Mouse (Mus musculus) right cerebral cortex, adult 18-20 months (tissue): ENCODE measurements around the gene Kif18b.

Experiments used
- DNase-seq: peaks from one replicate; pipeline ENCODE4 v3.0.0; 2022; ENCODE audit warnings: mixed read lengths

Gene Kif18b

DNA sequence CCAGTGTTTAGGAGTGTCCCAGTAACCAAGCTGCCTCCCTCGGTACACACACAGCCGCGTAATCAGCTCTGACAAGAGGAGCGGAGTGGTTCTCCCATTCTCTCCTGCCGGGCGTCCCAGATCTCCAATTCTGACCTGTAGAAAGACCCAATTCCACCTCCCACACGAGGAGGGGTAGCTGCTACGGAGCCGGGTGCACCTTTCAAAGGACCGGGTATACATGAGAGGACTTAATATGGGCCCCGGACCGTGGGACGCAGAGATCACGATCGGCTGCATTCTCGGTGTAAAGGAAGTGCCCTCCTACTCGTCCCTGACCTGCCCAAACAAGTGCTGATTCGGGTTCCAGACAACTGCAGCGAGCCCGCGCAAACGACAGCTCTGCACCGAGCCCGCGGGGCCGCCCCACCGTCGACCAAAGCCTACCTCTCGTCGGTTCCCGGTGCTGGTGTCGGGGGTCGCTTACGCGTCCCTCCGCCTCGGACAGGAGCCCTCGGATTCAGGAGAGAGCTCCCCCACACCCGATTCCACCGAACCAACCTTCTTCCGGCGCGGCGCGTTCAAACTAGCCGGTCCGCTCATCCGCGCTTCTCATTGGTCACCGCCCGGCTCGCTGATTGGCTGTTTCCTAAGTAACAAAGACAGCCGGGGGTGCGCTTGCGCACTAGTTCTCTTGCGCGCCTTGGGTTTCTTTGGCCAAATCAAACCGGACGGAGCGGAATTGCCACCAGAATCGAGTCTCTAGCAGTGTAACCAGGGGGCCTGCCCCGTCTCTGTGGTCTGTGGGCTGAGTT lies at the start of gene Kif18b:
TSS of gene Kif18b (minus strand) at position 568 of the 794 bp plus-strand sequence.
- DNase-seq: peak; percentile 95

DNA sequence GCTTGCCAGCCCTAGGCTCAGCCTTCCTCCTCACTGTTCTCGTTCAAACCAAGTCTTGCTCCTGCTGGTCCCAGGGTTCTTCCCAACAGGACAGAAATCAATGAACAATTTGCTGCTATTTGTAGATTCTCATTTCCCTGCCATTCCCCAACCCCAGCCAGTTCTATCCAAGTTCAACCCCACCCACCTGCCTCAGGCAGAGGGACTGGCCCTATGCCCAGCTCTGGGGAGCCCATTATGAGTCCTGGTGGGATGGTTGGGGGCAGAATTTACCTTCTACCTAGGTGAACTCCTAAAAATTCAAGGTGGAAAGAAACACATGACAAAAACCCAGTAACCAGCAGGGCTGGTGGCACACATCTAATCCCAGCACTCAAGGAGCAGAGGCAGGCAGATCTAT lies 47.4 kb upstream of the Kif18b start:
- no peak for DNase-seq

DNA sequence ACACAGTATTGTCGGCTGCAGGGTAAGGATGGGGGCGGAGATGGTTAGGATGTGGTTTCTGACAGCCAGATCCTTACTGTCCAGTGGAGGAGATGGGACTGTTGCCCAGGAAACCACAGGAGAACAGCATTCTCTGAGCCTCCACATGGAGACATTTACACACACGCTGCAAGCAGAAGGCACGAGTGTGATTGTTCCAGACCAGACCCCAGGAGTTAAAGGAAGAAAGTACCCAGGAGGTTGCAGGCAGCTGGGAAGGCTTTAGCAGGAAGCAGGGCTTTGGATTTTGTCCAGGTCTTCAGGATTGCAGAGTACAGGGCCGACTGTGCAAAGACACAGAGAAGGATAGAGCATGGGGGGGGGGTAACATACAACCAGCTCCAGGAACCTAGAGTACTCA lies 46.7 kb upstream of the Kif18b start:
- no peak for DNase-seq

DNA sequence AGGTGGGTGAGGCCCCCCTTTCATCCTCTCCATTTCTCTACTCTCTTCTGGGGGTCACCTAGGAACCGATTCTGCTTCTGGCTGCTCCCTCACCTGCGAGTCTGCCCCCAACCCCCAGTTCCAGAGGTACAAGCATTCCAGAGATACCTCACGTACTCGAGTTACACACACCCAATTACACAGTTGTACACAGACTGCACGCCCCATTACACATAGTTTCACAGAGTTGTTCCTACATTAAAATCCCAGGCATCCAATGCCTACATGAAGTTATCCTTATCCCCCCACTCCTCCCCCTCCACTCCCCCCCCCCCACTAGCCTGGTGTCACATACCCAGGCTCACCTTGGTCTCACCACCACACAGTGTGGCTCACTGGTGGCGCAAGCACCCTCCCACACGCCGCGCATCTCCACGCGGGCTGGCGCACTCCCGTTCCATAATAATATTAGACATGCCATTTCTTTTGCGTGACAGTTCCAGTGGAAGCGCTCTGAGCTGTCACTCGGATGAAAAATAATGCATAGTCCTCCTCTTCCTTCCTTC lies 39.7 kb upstream of the Kif18b start:
- DNase-seq: no peak

DNA sequence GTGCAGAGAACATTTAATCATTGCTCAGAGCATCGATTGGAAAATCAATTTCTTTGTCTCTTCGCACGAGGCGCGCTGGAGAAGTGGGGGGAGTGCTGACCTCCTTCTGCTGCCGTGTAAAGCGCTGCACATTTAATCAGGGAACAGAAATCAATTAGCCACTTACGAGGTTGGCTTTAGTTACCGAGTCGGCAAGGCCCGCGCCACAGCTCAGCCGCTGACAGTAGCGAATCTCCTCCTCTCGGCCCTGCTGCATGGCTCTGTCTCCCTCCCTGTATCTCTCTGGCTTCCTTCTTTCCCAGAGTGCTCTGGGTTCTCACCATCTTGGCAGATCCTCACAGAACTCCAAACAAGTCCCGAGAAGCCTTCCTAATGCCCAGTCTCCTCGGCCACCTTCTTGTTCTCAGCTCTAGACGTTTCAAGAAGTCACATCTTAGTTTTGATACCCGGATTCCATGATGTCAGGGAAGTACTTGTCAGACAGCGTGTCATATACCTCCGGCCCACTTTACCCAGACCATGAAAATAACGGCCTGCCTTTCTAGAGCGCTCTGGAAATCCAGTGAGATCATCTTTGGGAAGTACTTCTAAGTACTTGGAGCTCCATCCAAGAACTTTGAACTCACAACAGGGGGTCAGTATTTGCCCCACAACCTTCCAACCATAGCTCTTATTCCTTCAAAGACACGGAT lies 39.1 kb upstream of the Kif18b start:
- DNase-seq: no peak

DNA sequence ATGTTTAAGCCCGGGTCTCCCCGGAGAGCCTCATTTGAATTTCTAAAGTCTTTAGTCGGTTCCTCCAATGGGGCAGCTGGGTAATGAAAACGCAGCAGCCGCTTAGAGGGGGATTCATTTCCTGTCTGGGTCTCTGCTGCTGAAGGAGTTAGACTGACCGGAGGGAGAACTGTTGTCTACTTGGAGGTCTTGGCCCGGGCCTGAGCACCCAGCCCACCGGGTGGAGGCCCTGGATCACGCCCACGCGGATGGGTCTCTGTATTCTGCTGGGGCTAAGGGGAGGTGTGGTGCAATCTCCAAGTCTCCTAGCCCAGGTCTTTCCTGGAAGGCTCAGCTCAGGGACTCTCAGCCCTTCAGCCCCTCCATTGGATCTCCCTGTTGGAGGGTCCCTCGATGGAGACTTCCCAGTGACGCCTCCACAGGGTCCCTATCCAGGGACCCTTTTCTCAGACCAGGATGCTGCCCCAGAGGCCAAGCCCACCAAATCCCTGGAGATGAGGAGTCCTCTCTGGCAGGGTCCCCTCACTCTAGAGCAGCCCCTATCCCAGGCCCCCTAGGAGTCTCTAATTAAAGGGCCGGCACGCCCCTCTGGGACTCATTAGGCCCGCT lies 38.4 kb upstream of the Kif18b start:
- DNase-seq: no peak

DNA sequence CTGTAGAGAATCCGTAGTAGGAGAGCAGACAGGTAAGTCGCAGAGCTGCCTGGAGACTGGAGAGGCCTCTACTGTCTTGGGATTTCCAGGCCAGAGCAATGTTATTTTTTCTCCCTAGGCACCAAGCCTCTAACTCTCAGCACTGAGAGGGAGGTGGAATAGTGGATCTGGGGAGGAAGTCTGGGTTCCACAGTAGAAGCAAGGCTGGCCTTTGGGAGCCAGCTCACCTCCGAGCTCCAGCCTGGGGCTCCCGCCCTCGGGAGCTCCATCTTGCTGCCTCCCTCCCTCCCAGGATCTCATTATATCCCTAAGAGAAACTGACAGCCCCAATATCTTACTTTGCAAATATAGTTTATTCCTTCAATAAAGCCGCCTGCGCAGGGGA lies 37.9 kb upstream of the Kif18b start:
- DNase-seq: no peak

DNA sequence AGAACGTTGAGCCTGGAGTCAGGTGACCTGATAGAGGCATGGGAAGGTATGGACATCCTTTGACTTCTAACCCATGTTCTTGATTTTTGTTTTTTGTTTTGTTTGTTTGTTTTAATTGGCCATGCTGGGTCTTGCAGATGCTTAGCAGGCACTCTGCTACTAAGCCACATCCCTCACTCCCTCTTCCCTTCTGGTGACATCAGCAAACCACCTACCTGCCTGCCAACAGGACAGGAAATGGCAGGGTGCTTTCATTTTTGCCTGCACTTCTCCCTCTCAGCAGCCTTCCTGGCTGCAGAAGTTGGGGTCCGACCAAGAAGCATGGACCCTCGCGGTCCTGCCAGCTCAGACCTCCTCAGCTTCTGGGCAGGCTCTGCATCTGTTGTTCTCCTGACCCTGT lies 36.2 kb upstream of the Kif18b start:
- DNase-seq: no peak

DNA sequence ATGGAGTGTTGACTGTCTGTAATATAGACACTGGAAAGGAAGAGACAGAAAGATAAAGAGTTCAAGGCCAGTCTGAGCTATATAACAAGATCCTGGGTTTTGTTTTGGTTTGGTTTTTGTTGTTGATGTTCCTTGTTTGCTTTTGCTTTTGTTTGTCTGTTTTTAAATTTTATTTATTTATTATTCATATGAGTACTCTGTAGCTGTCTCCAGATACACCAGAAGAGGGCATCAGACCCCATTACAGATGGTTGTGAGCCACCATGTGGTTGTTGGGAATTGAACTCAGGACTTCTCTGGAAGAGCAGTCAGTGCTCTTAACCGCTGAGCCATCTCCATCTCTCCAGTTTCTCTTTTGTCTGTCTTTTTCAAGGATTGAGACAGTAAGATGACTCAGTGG lies 33.9 kb upstream of the Kif18b start:
- no peak for DNase-seq

DNA sequence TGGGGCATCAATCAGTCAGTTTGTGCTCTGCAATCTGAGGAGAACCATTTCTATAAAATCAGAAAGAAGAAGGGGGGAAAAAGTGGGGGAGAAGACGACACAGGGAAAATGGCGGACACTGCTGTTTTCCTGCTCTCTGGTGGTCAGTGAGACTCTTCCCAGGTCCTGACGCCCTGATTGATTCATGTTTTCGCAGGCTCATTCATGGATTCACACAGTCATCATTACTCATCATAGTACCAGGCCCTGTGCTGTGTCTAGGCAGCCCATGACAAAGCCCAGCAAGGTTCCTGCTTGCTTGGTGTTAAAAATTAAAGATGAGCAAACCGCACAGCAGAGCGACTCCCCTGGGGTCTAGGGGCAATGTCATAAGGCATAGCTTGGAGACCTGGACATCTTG lies 33.5 kb upstream of the Kif18b start:
- DNase-seq: no peak

DNA sequence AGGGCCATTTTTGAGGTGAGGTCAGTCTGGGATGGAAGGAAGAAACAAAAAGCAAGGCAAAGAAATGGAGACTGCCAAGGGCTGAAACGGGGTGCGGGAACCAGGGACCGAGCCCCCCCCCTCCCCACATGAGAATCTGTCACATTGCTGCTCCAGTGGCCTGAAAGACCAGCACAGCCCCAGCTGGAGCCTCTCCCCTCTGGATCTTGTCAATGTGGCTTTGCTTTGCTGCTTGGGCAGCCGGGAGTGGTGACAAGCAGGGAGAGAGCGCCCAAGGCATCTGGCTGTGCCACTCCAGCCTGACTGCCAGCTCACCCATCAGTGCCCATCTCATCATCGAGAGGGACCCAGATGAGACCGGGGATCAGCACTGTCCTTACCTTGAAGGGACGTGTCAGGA lies 32.8 kb upstream of the Kif18b start:
- no peak for DNase-seq

DNA sequence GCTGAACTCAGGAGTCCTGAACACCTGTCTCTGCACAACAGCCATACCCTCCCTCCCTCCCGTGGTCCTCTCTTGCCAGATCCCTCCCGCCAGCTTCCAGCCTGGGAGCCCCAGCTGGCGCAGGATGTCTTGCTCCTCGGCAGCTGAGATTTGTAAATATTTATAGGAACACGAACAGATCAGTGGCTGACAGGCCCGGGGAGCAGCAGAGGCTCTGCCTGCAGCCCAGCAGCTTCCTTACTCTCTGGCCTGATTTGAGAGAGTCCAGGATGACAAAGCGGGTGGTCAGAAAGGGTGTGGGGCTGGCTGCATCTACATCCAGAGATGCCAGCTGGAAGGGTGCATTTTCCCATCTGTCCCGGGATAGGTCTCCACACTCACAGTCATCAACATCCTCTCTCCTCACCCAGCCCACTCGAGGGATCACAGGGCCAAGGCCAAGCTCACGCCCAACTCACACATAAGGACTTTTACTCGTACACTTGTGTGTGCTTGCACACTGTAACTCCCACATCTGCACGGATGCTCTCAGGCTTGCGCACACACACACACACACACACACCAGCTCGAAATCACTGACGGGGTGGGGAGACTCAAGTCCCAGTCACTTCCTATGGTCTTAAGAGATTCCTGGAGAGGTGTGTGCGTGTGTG lies 32.2 kb upstream of the Kif18b start:
- no peak for DNase-seq

DNA sequence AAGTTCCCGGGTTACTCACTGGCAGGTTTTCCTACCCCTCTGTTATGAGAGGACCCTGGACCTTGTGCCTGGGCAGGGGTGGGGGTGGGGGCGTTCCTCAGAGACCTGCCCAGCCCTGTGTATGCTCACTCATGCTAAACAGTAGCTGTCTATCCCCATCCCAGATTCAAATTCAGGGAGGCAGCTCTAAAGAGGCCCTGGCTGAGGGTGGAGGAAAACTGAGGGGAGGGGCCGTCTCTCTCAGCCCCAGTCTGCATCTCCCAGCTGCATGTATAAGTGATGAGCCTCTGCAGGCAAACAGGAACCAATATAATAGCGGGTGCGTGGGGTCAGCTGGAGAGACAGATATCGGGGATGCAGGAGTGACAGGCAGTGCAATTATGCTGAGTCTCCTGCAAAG lies 28.0 kb upstream of the Kif18b start:
- DNase-seq: no peak

DNA sequence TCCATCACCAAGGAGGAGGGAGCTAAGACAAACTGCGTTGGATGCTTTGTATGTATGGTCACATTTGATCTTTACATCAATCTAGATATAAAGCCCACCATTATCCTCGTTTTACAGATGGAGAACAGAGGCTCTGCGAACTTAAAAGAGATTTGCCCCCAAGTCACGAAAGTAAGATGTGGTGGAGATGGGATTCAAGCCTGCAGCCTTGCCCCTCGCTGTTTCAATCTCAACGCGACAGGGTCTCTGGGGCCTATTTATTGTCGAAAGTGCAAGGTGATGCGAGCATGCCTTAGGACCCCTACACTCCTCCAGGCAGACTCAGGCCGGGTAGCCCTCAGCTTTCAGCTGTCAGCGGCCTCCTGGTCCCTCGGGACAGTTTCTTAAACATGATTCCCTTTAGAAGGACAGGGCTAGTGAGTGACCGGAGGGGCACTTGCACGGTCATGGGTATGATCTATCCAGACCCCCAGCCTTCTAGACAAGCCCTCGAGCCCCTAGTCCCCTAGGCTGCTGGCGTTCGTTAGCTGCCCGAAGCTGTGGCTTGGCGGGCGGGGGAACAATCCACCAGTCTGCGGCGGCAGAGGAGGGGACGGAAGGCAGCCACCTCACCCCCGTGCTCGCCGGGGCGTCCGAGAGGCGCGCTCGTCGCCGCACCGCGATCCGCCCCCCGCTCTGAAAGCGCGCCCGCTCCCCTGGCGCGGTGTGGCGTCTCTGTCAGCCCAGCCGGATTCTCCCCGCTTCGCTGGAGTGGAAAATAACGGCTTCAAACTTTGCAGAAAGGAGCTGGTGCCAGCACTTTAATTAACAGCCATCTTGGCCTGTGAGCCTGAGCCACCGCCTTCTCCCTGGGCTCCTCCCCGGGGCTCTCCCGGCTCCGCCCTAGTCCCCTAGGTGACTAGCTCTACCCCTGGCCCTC lies 23.4 kb upstream of the Kif18b start:
- peak; percentile 44 for DNase-seq

DNA sequence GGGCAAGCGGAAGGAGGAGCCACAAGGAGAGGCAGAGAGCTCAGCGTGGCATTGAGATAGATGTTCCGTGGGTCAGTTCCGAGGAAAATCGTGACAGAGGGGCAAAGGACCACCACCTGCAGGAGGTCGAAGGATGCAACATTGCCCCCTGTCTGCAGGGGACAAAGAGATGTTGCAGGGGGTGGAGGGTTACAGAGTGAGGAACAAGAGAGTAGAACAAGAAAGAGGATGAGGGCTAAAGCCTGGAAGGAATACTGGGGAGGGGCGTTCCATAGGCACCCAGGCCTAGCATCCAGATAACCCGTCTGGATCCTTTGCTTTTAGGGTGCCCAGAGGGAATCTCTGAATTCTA lies 22.0 kb upstream of the Kif18b start:
- DNase-seq: no peak

DNA sequence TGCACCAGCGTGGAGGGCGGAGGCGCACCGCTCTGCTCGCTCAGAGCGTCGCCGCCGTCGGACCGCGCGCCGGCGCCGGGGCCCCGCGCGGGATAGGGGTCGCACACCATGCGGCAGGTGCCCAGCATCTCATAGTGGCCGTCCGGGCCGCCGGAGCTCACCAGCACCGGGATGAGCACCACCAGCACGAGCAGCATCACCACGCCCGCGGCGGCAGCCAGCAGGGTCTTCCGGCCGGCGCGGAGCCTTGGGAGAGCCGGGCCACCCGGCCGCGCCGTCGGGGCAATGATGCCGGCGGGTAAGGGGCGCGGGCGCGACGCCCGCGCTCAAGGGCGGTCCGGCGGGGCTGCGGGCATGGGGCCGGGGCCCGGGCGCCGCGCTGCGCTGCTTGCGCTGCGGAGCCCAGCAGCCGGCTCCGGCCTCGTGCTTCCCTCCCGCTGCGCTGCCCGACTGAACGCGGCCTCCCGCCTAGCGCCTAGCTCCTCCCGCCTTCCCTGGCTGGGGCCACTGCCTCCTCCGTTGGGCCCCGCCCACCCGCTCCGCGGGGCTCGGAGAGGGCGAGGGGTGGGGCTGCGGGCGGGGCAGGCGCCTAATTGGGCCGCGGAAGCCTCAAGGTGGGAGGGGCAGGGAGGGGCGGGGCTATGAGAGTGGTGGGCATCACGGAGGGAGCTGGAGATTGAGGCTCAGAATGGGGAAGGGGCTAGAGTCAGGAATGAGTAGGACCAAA lies 21.5 kb upstream of the Kif18b start, which contains the start of gene C1ql1:
TSS of gene C1ql1 (minus strand) at position 424 of the 727 bp plus-strand sequence.
- peak; percentile 62 for DNase-seq

DNA sequence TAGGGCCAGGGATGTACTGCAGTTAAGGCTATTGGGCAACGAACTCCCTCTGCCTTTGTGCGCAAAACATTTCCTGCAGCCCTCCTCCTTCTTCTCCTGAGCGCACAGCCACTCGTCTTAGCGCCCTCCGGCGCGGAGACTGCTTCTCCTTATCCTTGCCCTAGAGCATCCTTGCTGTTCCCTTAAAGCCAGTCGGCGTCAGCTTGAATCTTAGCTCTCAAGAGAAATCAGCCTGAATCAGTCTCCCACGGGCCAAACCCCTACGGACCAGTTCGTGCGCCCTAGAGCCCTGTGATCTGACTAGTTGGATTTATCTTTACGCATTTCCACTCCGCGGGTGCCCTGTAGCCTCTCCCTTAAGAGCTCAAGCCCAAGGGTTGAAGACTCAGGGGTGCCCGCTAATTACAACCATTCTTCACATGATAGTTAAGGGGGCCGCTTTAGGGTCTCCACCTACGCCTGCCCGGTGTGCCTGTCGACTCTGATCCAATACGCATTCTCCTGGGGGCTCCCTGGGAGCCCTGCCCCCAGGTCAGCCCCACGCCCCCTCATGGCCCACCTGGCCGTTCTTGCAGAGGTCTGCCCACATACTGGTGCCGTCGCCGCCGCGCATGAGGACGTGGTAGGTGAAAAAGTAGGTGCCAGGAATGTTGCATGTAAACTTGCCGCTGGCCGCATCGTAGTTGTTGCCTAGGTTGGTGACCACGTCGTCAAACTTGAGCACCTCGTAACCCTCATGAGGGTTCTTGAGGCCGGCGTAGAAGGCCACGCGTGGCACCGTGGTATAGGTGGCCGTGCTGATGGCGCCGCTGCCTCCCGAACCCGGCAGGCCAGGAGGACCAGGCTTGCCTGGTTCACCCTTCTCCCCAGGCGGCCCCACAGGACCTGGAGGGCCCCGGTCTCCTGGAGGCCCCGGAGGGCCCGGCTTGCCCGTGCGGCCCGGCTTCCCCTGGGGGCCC lies 20.7 kb upstream of the Kif18b start:
- no peak for DNase-seq

DNA sequence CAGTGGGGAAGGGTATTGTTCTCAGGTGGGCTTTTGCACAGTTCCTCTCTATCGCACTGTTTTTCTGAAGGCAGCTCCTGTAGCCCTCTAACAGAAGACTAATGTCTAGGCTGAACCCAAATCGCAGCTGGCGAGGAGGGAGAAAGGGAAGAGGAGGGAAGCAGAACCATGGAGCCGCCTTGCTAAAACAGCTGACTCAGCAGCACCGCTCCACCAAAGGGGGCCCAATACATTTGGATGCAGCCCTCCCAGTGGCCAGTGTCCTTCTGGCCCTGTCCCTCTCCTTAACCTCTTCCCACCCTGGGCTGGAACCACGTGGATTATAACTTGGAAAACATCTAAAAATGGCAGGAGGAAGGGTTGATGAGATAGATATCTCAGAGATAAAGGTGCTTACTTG lies 16.3 kb upstream of the Kif18b start:
- no peak for DNase-seq

DNA sequence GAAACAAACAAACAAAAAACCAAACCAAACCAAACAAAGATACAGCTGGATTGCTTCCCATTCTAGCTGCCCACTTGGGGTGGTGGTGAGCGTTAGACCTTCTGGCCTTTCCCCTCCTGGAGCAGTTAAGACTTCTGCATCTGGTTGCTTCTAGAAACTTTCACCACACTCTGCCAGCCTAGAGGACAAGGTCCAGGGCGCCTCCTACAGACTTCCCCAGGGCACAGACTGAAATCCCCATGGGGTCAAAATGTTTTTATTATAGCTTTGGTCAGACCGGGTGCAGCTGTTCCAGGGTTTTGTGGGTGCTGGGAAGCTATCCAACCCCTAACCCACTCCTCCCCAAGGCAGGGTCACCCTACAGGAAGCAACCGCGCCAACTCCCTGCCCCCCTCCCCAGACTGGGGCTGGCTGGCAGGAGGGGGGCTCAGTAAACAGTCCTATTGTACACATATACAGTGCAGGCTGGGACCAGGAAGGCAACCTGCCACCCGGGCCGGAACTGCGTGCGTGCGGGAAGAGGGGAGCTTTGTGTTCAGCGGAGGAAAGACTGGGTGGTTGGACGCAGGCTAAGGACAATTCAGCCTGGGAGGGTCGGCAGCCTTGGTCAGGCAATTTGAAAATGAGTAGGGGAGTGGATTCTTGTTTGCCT lies 14.2 kb upstream of the Kif18b start:
- no peak for DNase-seq
